Mouse (Mus musculus) lung, embryonic 14.5 days (tissue): ENCODE results near the gene Grm8. TPM values are rescaled to one million over a fixed set of nuclear protein-coding genes. Genes with fewer than 3 reads are reported as not detected.

Experiments
- ATAC-seq: fragments of 200-750 bp; cut with Nextera tagmentation; 2 replicates; pipeline ENCODE4 v1.8.0; 2017; ENCODE audit warnings: mild to moderate bottlenecking, moderate TSS enrichment, moderate library complexity; ENCODE audit not compliant: insufficient read depth
- DNase-seq: peaks from one replicate; pipeline ENCODE4 v3.0.0-alpha.2; 2015
- H3K27ac ChIP-seq: fragments of 300-500 bp; sonication (generic); 2 replicates; pipeline ENCODE4 v1.5.1; 2014; ENCODE audit warnings: low read depth, mild to moderate bottlenecking, moderate library complexity
- H3K27me3 ChIP-seq: fragments of 300-500 bp; sonication (generic); 2 replicates; pipeline ENCODE4 v1.6.1; 2014; ENCODE audit warnings: low read length, control low read depth; ENCODE audit not compliant: insufficient read depth
- H3K36me3 ChIP-seq: fragments of 300-500 bp; sonication (generic); 2 replicates; pipeline ENCODE4 v1.6.1; 2014; ENCODE audit warnings: control low read depth; ENCODE audit not compliant: insufficient read depth
- H3K4me1 ChIP-seq: fragments of 300-500 bp; sonication (generic); 2 replicates; pipeline ENCODE4 v1.6.1; 2014; ENCODE audit warnings: antibody characterized with exemption, control low read depth; ENCODE audit not compliant: insufficient read depth
- H3K4me2 ChIP-seq: fragments of 300-500 bp; sonication (generic); 2 replicates; pipeline ENCODE4 v1.6.1; 2014; ENCODE audit warnings: mild to moderate bottlenecking
- H3K4me3 ChIP-seq: fragments of 300-500 bp; sonication (generic); 2 replicates; pipeline ENCODE4 v1.5.1; 2014; ENCODE audit warnings: low read depth, low read length
- H3K9ac ChIP-seq: fragments of 300-500 bp; sonication (generic); 2 replicates; pipeline ENCODE4 v1.6.1; 2014
- H3K9me3 ChIP-seq: fragments of 300-500 bp; sonication (generic); 2 replicates; pipeline ENCODE4 v1.6.1; 2016; ENCODE audit warnings: low read depth, low read length, control low read depth
- CTCF ChIP-seq: IDR thresholded peaks from 2 replicates; pipeline ENCODE4 v1.5.1; 2016; ENCODE audit warnings: antibody characterized with exemption, low read depth
- WGBS: fragments of 180-500 bp; shearing (Covaris S2); extraction: QIAGEN DNeasy Blood & Tissue Kit; methylation state at CpG from one replicate; pipeline ENCODE4 v1.1.7; 2014; 5-methylcytosine and 5-hydroxymethylcytosine counted together
- polyA plus RNA-seq: library from polyadenylated mRNA; unstranded; fragments of >200 nt; fragmentation: Nextera tagmentation; extraction: Ambion mirVana; gene quantifications from 2 replicates; pipeline ENCODE4 v1.2.1, GENCODE M21; 2014

Grm8 gene
- polyA plus RNA-seq, 1 experiment from 2014 or later: not detected

DNA sequence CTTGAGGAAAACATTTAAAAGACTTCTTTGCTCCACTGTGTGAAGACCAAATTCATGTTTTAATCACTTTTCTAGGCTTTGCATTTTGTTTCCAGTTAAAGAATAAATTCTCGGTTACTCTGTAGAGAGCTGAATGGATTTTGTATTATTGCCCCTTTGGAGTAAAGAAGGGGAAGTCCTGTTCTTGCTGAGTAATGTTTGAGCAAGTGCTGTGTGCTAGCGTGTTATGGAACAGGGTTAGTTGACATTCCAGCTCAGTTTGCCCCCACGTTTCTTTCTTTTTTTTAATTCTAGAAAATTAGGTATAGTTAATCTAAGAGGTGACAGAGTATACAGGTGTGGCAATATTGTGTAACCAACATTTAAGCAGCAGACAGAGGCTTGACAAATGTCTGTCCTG, 35.0 kb downstream of the Grm8 start:
- WGBS: 69% methylated on average over 3 of the region's 3 CpGs
- DNase-seq (no peak), ATAC-seq (no peak)
- no peak overlapping the region for H3K4me2 ChIP-seq
- no peaks in the 10 kb centered on the region for H3K9me3 ChIP-seq
- H3K27ac ChIP-seq: no peak overlapping the region
- H3K9ac ChIP-seq: no peak overlapping the region
- no peak overlapping the region for H3K4me3 ChIP-seq
- no peaks in the 10 kb centered on the region for H3K36me3 ChIP-seq
- no peak for TF ChIP-seq CTCF
- H3K4me1 ChIP-seq: no peaks in the 10 kb centered on the region
- H3K27me3 ChIP-seq: no peaks in the 10 kb centered on the region

DNA sequence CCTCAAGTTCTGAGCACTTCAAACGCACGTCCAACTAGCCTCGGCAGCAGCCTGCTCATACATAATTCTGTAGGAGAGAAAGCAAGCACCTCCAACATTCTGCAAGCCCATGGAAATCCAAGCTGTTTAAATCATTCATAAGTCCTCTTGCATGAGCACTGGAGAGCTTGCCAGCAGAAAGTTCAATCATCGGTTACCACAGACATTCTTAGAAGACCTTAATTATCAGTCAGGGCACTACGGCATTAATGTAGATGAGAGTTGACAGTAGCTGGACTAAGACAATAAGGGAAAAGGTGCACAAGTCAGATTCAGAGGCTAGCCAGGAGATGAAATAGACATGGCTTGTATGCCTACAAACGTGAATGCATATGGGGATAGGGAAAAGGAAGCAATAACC, 42.5 kb downstream of the Grm8 start:
- no peak for DNase-seq
- H3K36me3 ChIP-seq: no peaks in the 10 kb centered on the region
- H3K9me3 ChIP-seq: no peaks in the 10 kb centered on the region
- no peaks in the 10 kb centered on the region for H3K27me3 ChIP-seq
- ATAC-seq: no peak
- no peak overlapping the region for H3K27ac ChIP-seq
- no peak overlapping the region for H3K4me3 ChIP-seq
- no peak overlapping the region for H3K4me2 ChIP-seq
- no peak overlapping the region for H3K9ac ChIP-seq
- no peaks in the 10 kb centered on the region for H3K4me1 ChIP-seq
- TF ChIP-seq CTCF: no peak
- WGBS: 84% methylated on average over 6 of the region's 6 CpGs

GRCm38 (mm10) chr6:28091836-28092235, 43.1 kb downstream of the Grm8 start:
- 84% methylated on average over 3 of the region's 3 CpGs for WGBS
- Histone ChIP-seq H3K4me2 (no peak overlapping the region), H3K9me3 (no peaks in the 10 kb centered on the region), H3K4me3 (no peak overlapping the region), H3K27me3 (no peaks in the 10 kb centered on the region), H3K36me3 (no peaks in the 10 kb centered on the region), H3K9ac (no peak overlapping the region), H3K27ac (no peak overlapping the region), H3K4me1 (no peaks in the 10 kb centered on the region)
- no peak for DNase-seq
- TF ChIP-seq CTCF: no peak
- ATAC-seq: no peak

GRCm38 (mm10) chr6:28090981-28091380, 44.0 kb downstream of the Grm8 start:
- Histone ChIP-seq H3K27me3 (no peaks in the 10 kb centered on the region), H3K36me3 (no peaks in the 10 kb centered on the region), H3K4me2 (no peak overlapping the region), H3K27ac (no peak overlapping the region), H3K4me1 (no peaks in the 10 kb centered on the region), H3K9ac (no peak overlapping the region), H3K9me3 (no peaks in the 10 kb centered on the region), H3K4me3 (no peak overlapping the region)
- DNase-seq: no peak
- no peak for ATAC-seq
- no peak for TF ChIP-seq CTCF

- 72% methylated on average over 3 of the region's 3 CpGs for WGBS
- H3K9ac ChIP-seq: no peak overlapping the region
- DNase-seq (no peak), ATAC-seq (no peak)
- no peaks in the 10 kb centered on the region for H3K36me3 ChIP-seq
- no peak for TF ChIP-seq CTCF
- H3K4me3 ChIP-seq: no peak overlapping the region
- no peak overlapping the region for H3K4me2 ChIP-seq
- H3K27me3 ChIP-seq: no peaks in the 10 kb centered on the region
- no peaks in the 10 kb centered on the region for H3K4me1 ChIP-seq
- H3K27ac ChIP-seq: no peak overlapping the region
- H3K9me3 ChIP-seq: no peaks in the 10 kb centered on the region
Observed at GRCm38 (mm10) chr6:28075534-28075933, 59.4 kb downstream of the Grm8 start.

GRCm38 (mm10) chr6:28074470-28074869, 60.5 kb downstream of the Grm8 start:
- H3K9me3 ChIP-seq: no peaks in the 10 kb centered on the region
- no peak overlapping the region for H3K9ac ChIP-seq
- TF ChIP-seq CTCF: no peak
- H3K4me1 ChIP-seq: no peaks in the 10 kb centered on the region
- no peak for ATAC-seq
- H3K36me3 ChIP-seq: no peaks in the 10 kb centered on the region
- no peak overlapping the region for H3K4me2 ChIP-seq
- H3K27me3 ChIP-seq: no peaks in the 10 kb centered on the region
- no peak overlapping the region for H3K4me3 ChIP-seq
- no peak overlapping the region for H3K27ac ChIP-seq
- DNase-seq: no peak
- 68% methylated on average over 3 of the region's 3 CpGs for WGBS

DNA sequence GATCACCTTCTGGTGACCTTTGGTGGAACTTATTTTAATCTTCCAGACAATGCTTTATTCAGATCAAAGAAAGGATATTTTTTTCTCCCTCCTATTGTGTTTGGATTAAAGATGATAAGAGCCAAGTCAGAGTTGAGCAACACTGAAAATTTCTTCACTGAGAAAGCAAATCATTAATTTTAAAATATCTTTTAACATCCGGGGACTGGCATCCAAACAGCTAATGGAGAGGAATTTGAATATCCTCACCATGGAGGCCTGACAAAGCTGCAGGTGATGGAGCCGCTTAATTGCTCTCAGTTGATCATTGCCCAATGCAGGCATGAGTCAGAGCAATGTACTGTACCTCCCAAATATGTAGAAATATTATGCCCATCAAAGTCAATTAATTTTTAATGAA, 83.0 kb downstream of the Grm8 start:
- WGBS: 73% methylated on average over 2 of the region's 2 CpGs
- Histone ChIP-seq H3K9me3 (no peaks in the 10 kb centered on the region), H3K36me3 (no peaks in the 10 kb centered on the region), H3K27ac (no peak overlapping the region), H3K4me1 (no peaks in the 10 kb centered on the region), H3K4me2 (no peak overlapping the region), H3K4me3 (no peak overlapping the region), H3K27me3 (no peaks in the 10 kb centered on the region), H3K9ac (no peak overlapping the region)
- no peak for DNase-seq
- ATAC-seq: no peak
- no peak for TF ChIP-seq CTCF

- Histone ChIP-seq H3K36me3 (no peaks in the 10 kb centered on the region), H3K4me3 (no peak overlapping the region), H3K9me3 (no peaks in the 10 kb centered on the region), H3K27me3 (no peaks in the 10 kb centered on the region), H3K4me2 (no peak overlapping the region), H3K4me1 (no peaks in the 10 kb centered on the region), H3K27ac (no peak overlapping the region), H3K9ac (no peak overlapping the region)
- no peak for TF ChIP-seq CTCF
- WGBS: 75% methylated on average over 3 of the region's 3 CpGs
- DNase-seq (no peak), ATAC-seq (no peak)
Observed at GRCm38 (mm10) chr6:28042339-28042738, 92.6 kb downstream of the Grm8 start.
